Mouse (Mus musculus): ENCODE results near the gene Tomm7. TPM values are rescaled to one million over a fixed set of nuclear protein-coding genes. Genes with fewer than 3 reads are reported as not detected.
"Not testable (repeated sequence)": the region's sequence is repeated elsewhere in the genome, so short reads cannot be mapped to it uniquely, and the experiment has no call there.

Gene Tomm7
- polyA plus RNA-seq, 1 experiment, result 14.7 TPM

GRCm38 (mm10) chr5:23856164-23856563 is 12.2 kb upstream of the Tomm7 start:
- no peaks in the 10 kb centered on the region for H3K27me3 ChIP-seq (replicated peaks)
- H3K36me3 ChIP-seq (replicated peaks; ENCODE audit: low read length), result peaks cover 83% of the 10 kb centered on the region
- H3K4me1 ChIP-seq, result peaks cover 18% of the 10 kb centered on the region
- H3K4me3 ChIP-seq (replicated peaks), result no peak overlapping the region
- no peaks in the 10 kb centered on the region for H3K9me3 ChIP-seq
- TF ChIP-seq FLI1 (IDR thresholded peaks at IDR 0.05; ENCODE audit: low read length), result no peak
- TF ChIP-seq GATA1 (IDR thresholded peaks at IDR 0.05; ENCODE audit: borderline replicate concordance, low read length), result no peak

- Histone ChIP-seq H3K9me3 (no peaks in the 10 kb centered on the region), H3K36me3 (replicated peaks; ENCODE audit: low read length) (peaks cover 79% of the 10 kb centered on the region), H3K4me3 (replicated peaks) (no peak overlapping the region), H3K4me1 (peaks cover 18% of the 10 kb centered on the region), H3K27me3 (replicated peaks) (no peaks in the 10 kb centered on the region)
- TF ChIP-seq FLI1 (IDR thresholded peaks at IDR 0.05; ENCODE audit: low read length), result no peak
- no peak for TF ChIP-seq GATA1 (IDR thresholded peaks at IDR 0.05; ENCODE audit: borderline replicate concordance, low read length)
Observed at GRCm38 (mm10) chr5:23855484-23855883, 11.5 kb upstream of the Tomm7 start.

- H3K9me3 ChIP-seq; H3K4me3 ChIP-seq (replicated peaks); H3K27me3 ChIP-seq (replicated peaks): not testable (repeated sequence)
- H3K4me1 ChIP-seq, result peaks cover 11% of the 10 kb centered on the region; the same call in 1 of the 2 replicates
- peaks cover 54% of the 10 kb centered on the region for H3K36me3 ChIP-seq (replicated peaks; ENCODE audit: low read length)
Observed at GRCm38 (mm10) chr5:23852916-23853315, 9.0 kb upstream of the Tomm7 start.

DNA sequence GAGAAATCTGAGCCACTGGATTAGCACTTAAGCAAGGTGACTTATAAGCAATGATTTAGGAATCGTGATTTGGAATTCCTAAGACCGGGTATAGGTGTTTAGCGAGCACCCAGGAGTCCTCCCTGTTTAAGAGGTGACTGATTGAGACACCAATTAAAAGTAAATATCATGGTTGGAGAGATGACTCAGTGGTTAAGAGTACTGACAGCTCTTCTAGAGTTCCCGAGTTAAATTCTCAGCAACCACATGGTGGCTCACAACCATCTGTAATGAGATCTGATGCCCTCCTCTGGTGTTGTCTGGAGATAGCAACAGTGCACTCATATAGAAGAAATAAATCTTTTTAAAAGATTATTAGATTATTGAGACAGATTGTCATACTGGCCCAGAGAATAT is 7.2 kb upstream of the Tomm7 start:
- H3K4me1 ChIP-seq, result peaks cover 11% of the 10 kb centered on the region; the same call in 1 of the 2 replicates
- H3K36me3 ChIP-seq (replicated peaks; ENCODE audit: low read length), result peaks cover 37% of the 10 kb centered on the region
- H3K9me3 ChIP-seq; H3K27me3 ChIP-seq (replicated peaks): not testable (repeated sequence)
- peak overlapping the region; percentile 93 for H3K4me3 ChIP-seq (replicated peaks)

GRCm38 (mm10) chr5:23850345-23851159 is 6.6 kb upstream of the Tomm7 start:
- no peaks in the 10 kb centered on the region; the same call in 1 of the 2 replicates for H3K9me3 ChIP-seq
- H3K4me3 ChIP-seq (replicated peaks), result peak overlapping the region; percentile 93
- peaks cover 11% of the 10 kb centered on the region; the same call in 1 of the 2 replicates for H3K4me1 ChIP-seq
- H3K27me3 ChIP-seq (replicated peaks), result no peaks in the 10 kb centered on the region
- H3K36me3 ChIP-seq (replicated peaks; ENCODE audit: low read length), result peaks cover 31% of the 10 kb centered on the region
- TF ChIP-seq GATA1 (IDR thresholded peaks at IDR 0.05; ENCODE audit: borderline replicate concordance, low read length) (no peak), FLI1 (IDR thresholded peaks at IDR 0.05; ENCODE audit: low read length) (no peak)

GRCm38 (mm10) chr5:23845141-23845540 is 1.2 kb upstream of the Tomm7 start:
- no peaks in the 10 kb centered on the region for H3K27me3 ChIP-seq (replicated peaks)
- peaks cover 21% of the 10 kb centered on the region for H3K4me1 ChIP-seq
- no peak for TF ChIP-seq FLI1 (IDR thresholded peaks at IDR 0.05; ENCODE audit: low read length)
- H3K4me3 ChIP-seq (replicated peaks), result no peak overlapping the region
- peaks cover 19% of the 10 kb centered on the region for H3K36me3 ChIP-seq (replicated peaks; ENCODE audit: low read length)
- no peaks in the 10 kb centered on the region; the same call in 1 of the 2 replicates for H3K9me3 ChIP-seq

DNA sequence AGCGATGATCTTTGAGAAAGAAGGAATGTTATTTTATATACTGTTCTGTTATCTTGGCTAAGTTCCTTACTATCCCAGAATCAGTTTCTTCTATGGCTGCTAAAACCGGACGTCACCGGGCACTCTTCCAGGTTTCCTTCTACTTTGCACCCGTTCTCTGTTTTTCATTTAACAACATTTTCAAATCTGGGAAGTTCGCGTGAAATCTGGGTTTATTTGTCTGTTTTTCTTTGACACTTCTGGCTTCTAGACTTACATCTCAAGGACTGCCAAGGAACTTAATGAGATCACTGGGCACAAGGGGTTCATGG is 525 bp upstream of the Tomm7 start:
- TF ChIP-seq FLI1 (IDR thresholded peaks at IDR 0.05; ENCODE audit: low read length) (no peak), GATA1 (IDR thresholded peaks at IDR 0.05; ENCODE audit: borderline replicate concordance, low read length) (no peak)
- Histone ChIP-seq H3K27me3 (replicated peaks) (no peaks in the 10 kb centered on the region), H3K36me3 (replicated peaks; ENCODE audit: low read length) (peaks cover 25% of the 10 kb centered on the region), H3K4me1 (peaks cover 21% of the 10 kb centered on the region), H3K9me3 (no peaks in the 10 kb centered on the region; the same call in 1 of the 2 replicates), H3K4me3 (replicated peaks) (peak overlapping the region; percentile 94)

- TF ChIP-seq GATA1 (IDR thresholded peaks at IDR 0.05; ENCODE audit: borderline replicate concordance, low read length), result no peak
- no peak for TF ChIP-seq FLI1 (IDR thresholded peaks at IDR 0.05; ENCODE audit: low read length)
- no peaks in the 10 kb centered on the region for H3K27me3 ChIP-seq (replicated peaks)
- H3K4me1 ChIP-seq, result peaks cover 21% of the 10 kb centered on the region
- peaks cover 43% of the 10 kb centered on the region for H3K36me3 ChIP-seq (replicated peaks; ENCODE audit: low read length)
- H3K9me3 ChIP-seq, result no peaks in the 10 kb centered on the region
- no peak overlapping the region for H3K4me3 ChIP-seq (replicated peaks)
Observed at GRCm38 (mm10) chr5:23838158-23838557, 5.8 kb downstream of the Tomm7 start.

- peaks cover 27% of the 10 kb centered on the region for H3K36me3 ChIP-seq (replicated peaks; ENCODE audit: low read length)
- H3K4me3 ChIP-seq (replicated peaks); H3K27me3 ChIP-seq (replicated peaks); H3K9me3 ChIP-seq: not testable (repeated sequence)
- H3K4me1 ChIP-seq, result peaks cover 11% of the 10 kb centered on the region
Observed at GRCm38 (mm10) chr5:23835691-23836090, 8.3 kb downstream of the Tomm7 start.

- H3K36me3 ChIP-seq (replicated peaks; ENCODE audit: low read length), result no peaks in the 10 kb centered on the region
- H3K4me3 ChIP-seq (replicated peaks), result peak overlapping the region; percentile 50
- TF ChIP-seq GATA1 (IDR thresholded peaks at IDR 0.05; ENCODE audit: borderline replicate concordance, low read length), result no peak
- TF ChIP-seq FLI1 (IDR thresholded peaks at IDR 0.05; ENCODE audit: low read length), result no peak
- peaks cover 2% of the 10 kb centered on the region for H3K27me3 ChIP-seq (replicated peaks)
- peaks cover 9% of the 10 kb centered on the region for H3K9me3 ChIP-seq
- H3K4me1 ChIP-seq, result peaks cover 12% of the 10 kb centered on the region
Observed at GRCm38 (mm10) chr5:23830897-23831752, 12.8 kb downstream of the Tomm7 start.

Measured in megakaryocyte, embryonic 14.5 days (primary cell).